Mouse (Mus musculus) heart, adult 2 months (tissue): Measurements from ENCODE around the gene Cav2.

Source experiments
- CTCF ChIP-seq: fragments of 200-600 bp; IDR thresholded peaks from 2 replicates; pipeline ENCODE4 v1.8.1; 2022; ENCODE audit warnings: antibody characterized with exemption, mild to moderate bottlenecking, moderate library complexity
- EP300 ChIP-seq: fragments of 200-500 bp; IDR thresholded peaks from 2 replicates; pipeline ENCODE4 v1.6.1; 2011; ENCODE audit warnings: low read depth, low read length, control low read depth; ENCODE audit not compliant: insufficient read depth
- POLR2A ChIP-seq: fragments of 200-500 bp; IDR thresholded peaks from 2 replicates; pipeline ENCODE4 v1.6.1; 2011; ENCODE audit warnings: mild to moderate bottlenecking, low read depth, low read length, control low read depth; ENCODE audit not compliant: insufficient read depth

DNA sequence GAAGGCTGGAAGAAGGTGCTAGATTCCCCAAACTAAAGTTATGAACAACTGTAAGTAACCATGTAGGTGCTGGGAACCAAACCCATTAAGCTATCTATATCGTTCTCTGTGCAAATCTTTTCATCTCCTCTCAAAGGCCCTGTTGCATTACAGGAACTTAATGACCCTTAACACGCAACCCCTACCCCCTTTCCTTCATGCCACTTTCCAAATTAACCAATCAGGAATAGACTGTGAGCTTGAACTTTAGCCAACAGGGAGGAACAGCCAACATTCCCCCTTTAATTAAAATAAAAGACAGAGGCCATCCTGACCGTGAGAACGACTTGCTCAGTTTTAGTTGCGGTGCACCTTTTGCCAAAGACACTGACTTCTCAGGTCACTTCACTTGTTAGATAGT, 14.1 kb downstream of the Cav2 start:
- no peak for TF ChIP-seq POLR2A
- TF ChIP-seq CTCF = no peak
- no peak for TF ChIP-seq EP300
